Mouse (Mus musculus): ENCODE measurements around the gene Meis1.

DNA sequence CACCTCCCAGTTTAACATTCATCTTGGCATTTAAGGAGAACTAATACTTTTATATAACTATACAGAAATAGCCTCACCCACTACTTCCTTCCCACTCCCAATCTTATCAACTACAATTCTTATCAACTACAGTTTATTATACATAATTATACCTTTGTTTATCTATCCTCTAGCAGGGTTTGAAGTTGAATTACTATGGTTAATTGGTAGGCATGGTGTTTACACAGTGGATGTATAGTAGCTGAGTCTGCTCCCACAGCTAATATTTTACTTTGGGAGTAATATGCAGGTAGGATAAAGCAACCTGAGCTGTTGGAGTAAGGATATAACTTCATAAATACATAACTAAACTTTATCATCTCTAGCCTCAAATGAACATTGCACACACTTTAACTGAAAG, 188.7 kb downstream of the Meis1 start:
- TF ChIP-seq CTCF (IDR thresholded peaks at IDR 0.05; ENCODE audit: borderline replicate concordance, extremely low read depth, insufficient read depth, insufficient read length) (no peak), POLR2A (IDR thresholded peaks at IDR 0.05; ENCODE audit: borderline replicate concordance, extremely low read depth, insufficient read depth, insufficient read length, poor library complexity, severe bottlenecking) (no peak)
